Mouse (Mus musculus) limb, embryonic 14.5 days (tissue): Measurements from ENCODE around the gene Alpl. TPM values are rescaled to one million over a fixed set of nuclear protein-coding genes. Genes with fewer than 3 reads are reported as not detected.

Experiments used
- ATAC-seq: fragments of 200-750 bp; cut with Nextera tagmentation; 2 replicates; pipeline ENCODE4 v1.8.0; 2017; ENCODE audit warnings: low read depth, moderate number of reproducible peaks, moderate TSS enrichment; ENCODE audit not compliant: low FRiP score
- DNase-seq: peaks from one replicate; pipeline ENCODE4 v3.0.0-alpha.2; 2015; ENCODE audit warnings: low spot score
- H3K27ac ChIP-seq: fragments of 300-500 bp; sonication (generic); replicated peaks from 2 replicates; pipeline ENCODE4 v1.5.1; 2014; ENCODE audit warnings: low read depth, mild to moderate bottlenecking, low read length, moderate library complexity, mixed read lengths
- H3K27me3 ChIP-seq: fragments of 300-500 bp; sonication (generic); 2 replicates; pipeline ENCODE4 v1.6.1; 2014; ENCODE audit warnings: low read length, mixed read lengths; ENCODE audit not compliant: control insufficient read depth, insufficient read depth
- H3K36me3 ChIP-seq: fragments of 300-500 bp; sonication (generic); 2 replicates; pipeline ENCODE4 v1.6.1; 2014; ENCODE audit warnings: mild to moderate bottlenecking, low read length, moderate library complexity, mixed read lengths; ENCODE audit not compliant: control insufficient read depth, insufficient read depth
- H3K4me1 ChIP-seq: fragments of 300-500 bp; sonication (generic); 2 replicates; pipeline ENCODE4 v1.6.1; 2014; ENCODE audit warnings: antibody characterized with exemption, low read length, mixed read lengths; ENCODE audit not compliant: control insufficient read depth, insufficient read depth
- H3K4me2 ChIP-seq: fragments of 300-500 bp; sonication (generic); replicated peaks from 2 replicates; pipeline ENCODE4 v1.6.1; 2014; ENCODE audit warnings: low read depth, mild to moderate bottlenecking, low read length, moderate library complexity; ENCODE audit not compliant: severe bottlenecking
- H3K4me3 ChIP-seq: fragments of 300-500 bp; sonication (generic); replicated peaks from 2 replicates; pipeline ENCODE4 v1.5.1; 2014; ENCODE audit warnings: low read length
- H3K9ac ChIP-seq: fragments of 300-500 bp; sonication (generic); 2 replicates; pipeline ENCODE4 v1.6.1; 2014; ENCODE audit warnings: mild to moderate bottlenecking, low read depth, low read length, moderate library complexity; ENCODE audit not compliant: severe bottlenecking
- H3K9me3 ChIP-seq: fragments of 300-500 bp; sonication (generic); 2 replicates; pipeline ENCODE4 v1.6.1; 2016; ENCODE audit warnings: low read length; ENCODE audit not compliant: control insufficient read depth
- POLR2A ChIP-seq: fragments of 200-500 bp; IDR thresholded peaks from 2 replicates; pipeline ENCODE4 v1.8.0; 2012; ENCODE audit warnings: inconsistent platforms, mild to moderate bottlenecking, moderate library complexity, borderline replicate concordance; ENCODE audit not compliant: insufficient read depth, insufficient read length; ENCODE audit errors: extremely low read depth
- WGBS: fragments of 180-500 bp; shearing (Covaris S2); extraction: QIAGEN DNeasy Blood & Tissue Kit; methylation state at CpG from one replicate; pipeline ENCODE4 v1.1.7; 2014; 5-methylcytosine and 5-hydroxymethylcytosine counted together
- polyA plus RNA-seq, 2 experiments: library from polyadenylated mRNA; depleted of rRNA in 1 of 2; stranded (reverse) in 1 of 2; unstranded in 1 of 2; fragments of >200 nt; fragmentation: Nextera tagmentation in 1 of 2; extraction: Ambion mirVana in 1 of 2; gene quantifications; 2 replicates each; pipeline versions ENCODE4 v1.2.1 to v1.2.3; 2012 to 2014

The Alpl gene
- polyA plus RNA-seq, 2 experiments, result 28.0 to 31.4 TPM

DNA sequence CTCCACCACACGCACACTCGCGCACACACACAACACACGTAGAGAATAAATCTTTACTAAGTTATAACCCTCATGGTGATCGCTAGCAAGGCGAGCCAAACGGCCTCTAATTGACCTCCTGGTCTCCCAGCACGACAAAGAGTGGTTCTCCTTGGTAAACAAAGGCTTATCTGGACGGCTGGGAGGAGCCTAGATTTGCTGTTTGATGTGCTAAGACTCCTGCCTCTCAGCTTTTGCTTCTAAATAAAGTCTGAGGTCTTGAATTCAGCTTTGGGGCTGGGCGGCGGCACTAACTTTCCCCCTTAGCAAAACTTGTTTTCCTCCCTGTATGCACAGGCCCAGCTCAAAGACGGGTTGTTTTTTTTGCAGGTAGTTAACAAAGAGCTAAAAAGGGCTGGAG lies 5.0 kb upstream of the Alpl start:
- Histone ChIP-seq H3K27me3 (peaks cover 6% of the 10 kb centered on the region), H3K27ac (no peak overlapping the region), H3K9me3 (no peaks in the 10 kb centered on the region), H3K36me3 (no peaks in the 10 kb centered on the region), H3K4me2 (no peak overlapping the region), H3K9ac (no peak overlapping the region), H3K4me3 (no peak overlapping the region), H3K4me1 (no peaks in the 10 kb centered on the region)
- ATAC-seq (no peak), DNase-seq (no peak)
- 33% methylated on average over 12 of the region's 12 CpGs for WGBS
- no peak for TF ChIP-seq POLR2A

DNA sequence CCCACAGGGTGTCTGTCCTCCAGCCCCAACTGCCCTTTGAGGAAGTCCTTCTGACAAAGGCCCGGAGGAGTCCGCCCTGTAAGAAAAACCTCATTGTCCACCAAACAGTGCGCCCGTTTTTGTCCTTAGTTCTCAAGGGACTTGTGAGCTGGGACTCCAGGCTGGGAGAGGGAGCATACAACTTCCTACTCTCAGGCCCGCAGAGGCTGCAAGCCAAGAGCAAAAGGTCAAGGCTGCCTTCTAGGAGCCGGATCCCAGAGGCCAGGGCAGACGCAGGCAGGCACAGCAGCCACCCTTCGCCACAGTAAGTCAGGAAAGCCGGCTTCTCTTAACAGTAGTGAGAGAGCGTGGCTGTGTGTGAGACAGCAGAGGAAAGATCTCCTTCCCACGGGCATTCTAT lies 4.1 kb upstream of the Alpl start:
- WGBS, result 44% methylated on average over 11 of the region's 11 CpGs
- no peak for TF ChIP-seq POLR2A
- peaks cover 15% of the 10 kb centered on the region for H3K27me3 ChIP-seq
- no peak for DNase-seq
- no peak overlapping the region for H3K4me2 ChIP-seq
- H3K9ac ChIP-seq, result no peak overlapping the region
- no peaks in the 10 kb centered on the region for H3K36me3 ChIP-seq
- H3K4me3 ChIP-seq, result no peak overlapping the region
- ATAC-seq, result no peak
- H3K27ac ChIP-seq, result no peak overlapping the region
- peaks cover 5% of the 10 kb centered on the region; the same call in 1 of the 2 replicates for H3K4me1 ChIP-seq
- H3K9me3 ChIP-seq, result no peaks in the 10 kb centered on the region

DNA sequence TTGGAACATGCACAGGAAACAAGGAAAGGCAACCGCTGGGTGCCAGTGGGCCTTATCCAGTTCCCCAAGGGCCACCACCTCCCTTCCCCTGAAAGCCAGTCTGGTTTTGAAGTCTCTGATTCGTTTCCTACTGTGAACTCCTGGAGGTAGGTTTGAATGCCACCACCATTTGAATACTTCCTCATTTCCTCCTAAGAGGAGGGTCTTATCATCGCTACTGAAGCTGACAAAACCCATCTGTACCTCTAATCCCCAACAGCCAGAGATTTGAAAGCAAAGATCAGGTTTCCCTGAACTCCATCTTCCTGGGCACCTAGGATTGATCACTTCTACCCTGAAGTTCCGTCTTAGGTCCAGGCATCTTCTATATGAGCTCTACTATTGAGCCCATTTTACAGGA lies 854 bp upstream of the Alpl start:
- Histone ChIP-seq H3K36me3 (no peaks in the 10 kb centered on the region), H3K27ac (no peak overlapping the region), H3K4me2 (no peak overlapping the region), H3K4me1 (peaks cover 5% of the 10 kb centered on the region; the same call in 1 of the 2 replicates), H3K27me3 (peaks cover 21% of the 10 kb centered on the region), H3K9ac (no peak overlapping the region), H3K9me3 (no peaks in the 10 kb centered on the region), H3K4me3 (no peak overlapping the region)
- 72% methylated on average over 4 of the region's 4 CpGs for WGBS
- DNase-seq (no peak), ATAC-seq (no peak)
- TF ChIP-seq POLR2A, result no peak

DNA sequence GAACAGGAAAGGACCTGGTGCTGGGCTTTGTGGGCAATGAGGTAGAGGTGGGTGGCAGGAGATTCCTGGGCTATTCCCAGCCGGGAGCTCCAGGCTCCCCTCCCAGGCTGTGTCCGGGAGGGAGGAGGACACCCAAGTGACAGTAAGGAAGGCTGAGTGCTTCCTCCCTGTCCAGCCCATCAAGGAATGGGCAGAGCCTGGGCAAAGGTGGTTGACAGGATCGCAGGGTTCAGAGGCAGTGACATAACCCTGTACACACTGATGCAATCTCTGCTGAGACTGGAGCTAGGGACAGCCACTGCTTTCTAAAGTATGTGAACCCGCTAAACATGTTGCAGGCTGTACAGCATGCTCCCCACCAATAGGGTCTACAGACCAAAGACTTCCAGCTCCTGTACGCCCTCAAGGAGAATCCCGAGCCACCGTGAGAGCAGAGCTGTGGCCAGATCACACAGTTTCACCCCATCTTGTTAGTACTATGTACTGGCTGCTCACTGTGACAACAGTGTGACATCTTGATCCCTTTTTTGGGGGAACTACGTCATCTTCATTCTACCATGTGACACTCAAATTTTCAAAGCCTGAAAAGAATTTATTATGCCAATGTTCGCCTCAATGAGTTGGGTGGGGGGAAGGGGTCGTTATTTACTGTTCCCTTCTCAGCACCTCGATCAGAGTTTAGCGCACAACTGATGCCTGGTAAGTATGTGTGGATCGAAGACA lies 1.8 kb downstream of the Alpl start:
- peaks cover 13% of the 10 kb centered on the region; the same call in 1 of the 2 replicates for H3K4me1 ChIP-seq
- ATAC-seq, result no peak
- no peak overlapping the region for H3K9ac ChIP-seq
- peaks cover 21% of the 10 kb centered on the region for H3K27me3 ChIP-seq
- no peak for TF ChIP-seq POLR2A
- no peaks in the 10 kb centered on the region for H3K36me3 ChIP-seq
- no peak overlapping the region for H3K27ac ChIP-seq
- H3K4me2 ChIP-seq, result no peak overlapping the region
- DNase-seq, result no peak
- H3K4me3 ChIP-seq, result no peak overlapping the region
- no peaks in the 10 kb centered on the region for H3K9me3 ChIP-seq
- WGBS, result 82% methylated on average over 13 of the region's 13 CpGs

DNA sequence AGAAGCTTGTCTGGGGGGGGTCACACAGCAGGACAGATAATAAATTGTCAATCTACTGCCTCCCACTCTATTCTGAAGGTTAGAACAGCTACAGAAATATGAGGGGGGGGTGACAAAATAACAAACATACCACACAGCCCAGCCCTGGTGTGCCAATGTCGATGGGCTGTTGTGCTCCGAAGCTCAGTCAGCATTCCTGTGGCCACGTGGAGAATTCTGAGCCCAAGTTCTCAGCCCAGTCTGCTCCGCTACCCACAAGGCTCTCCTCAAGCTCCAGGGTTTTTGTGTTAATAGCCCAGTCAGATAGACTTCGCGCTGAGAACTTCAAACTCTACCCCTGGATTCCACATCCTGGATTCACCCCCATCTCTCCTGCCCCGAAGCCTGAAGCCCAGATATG lies 2.6 kb downstream of the Alpl start:
- H3K27ac ChIP-seq, result no peak overlapping the region
- no peak overlapping the region for H3K4me2 ChIP-seq
- H3K9ac ChIP-seq, result no peak overlapping the region
- TF ChIP-seq POLR2A, result no peak
- DNase-seq, result no peak
- H3K36me3 ChIP-seq, result no peaks in the 10 kb centered on the region
- WGBS, result 74% methylated on average over 7 of the region's 7 CpGs
- no peaks in the 10 kb centered on the region for H3K9me3 ChIP-seq
- H3K4me1 ChIP-seq, result peaks cover 13% of the 10 kb centered on the region; the same call in 1 of the 2 replicates
- no peak for ATAC-seq
- H3K4me3 ChIP-seq, result no peak overlapping the region
- peaks cover 21% of the 10 kb centered on the region for H3K27me3 ChIP-seq
